Mouse (Mus musculus) limb, embryonic 10.5 days (tissue): ENCODE measurements around the gene Rnaset2a. TPM values are rescaled to one million over a fixed set of nuclear protein-coding genes. Genes with fewer than 3 reads are reported as not detected.
"Not testable (repeated sequence)": the region's sequence is repeated elsewhere in the genome, so short reads cannot be mapped to it uniquely, and the experiment has no call there.

Experiments used
- DNase-seq: peaks from one replicate; pipeline ENCODE4 v3.0.0-alpha.2; 2017; ENCODE audit warnings: low spot score
- H3K27ac ChIP-seq: fragments of 300-500 bp; sonication (generic); 2 replicates; pipeline ENCODE4 v1.5.1; 2016; ENCODE audit warnings: mild to moderate bottlenecking
- H3K27me3 ChIP-seq: fragments of 300-500 bp; sonication (generic); 2 replicates; pipeline ENCODE4 v1.6.1; 2016; ENCODE audit warnings: low read depth, mild to moderate bottlenecking; ENCODE audit not compliant: poor library complexity, severe bottlenecking
- H3K36me3 ChIP-seq: fragments of 300-500 bp; sonication (generic); 2 replicates; pipeline ENCODE4 v1.6.1; 2016; ENCODE audit warnings: mild to moderate bottlenecking, moderate library complexity
- H3K4me1 ChIP-seq: fragments of 300-500 bp; sonication (generic); 2 replicates; pipeline ENCODE4 v1.6.1; 2016
- H3K4me3 ChIP-seq: fragments of 300-500 bp; sonication (generic); 2 replicates; pipeline ENCODE4 v1.5.1; 2016; ENCODE audit warnings: mild to moderate bottlenecking, moderate library complexity
- H3K9me3 ChIP-seq: fragments of 300-500 bp; sonication (generic); replicated peaks from 2 replicates; pipeline ENCODE4 v1.6.1; 2016; ENCODE audit warnings: mild to moderate bottlenecking
- WGBS: fragments of 180-500 bp; shearing (Covaris S2); methylation state at CpG from one replicate; pipeline ENCODE4 v1.1.7; 2016; 5-methylcytosine and 5-hydroxymethylcytosine counted together
- polyA plus RNA-seq: library from polyadenylated mRNA; unstranded; fragments of >200 nt; fragmentation: Nextera tagmentation; extraction: Ambion mirVana; gene quantifications from 2 replicates; pipeline ENCODE4 v1.2.1, GENCODE M21; 2016

Gene Rnaset2a
- polyA plus RNA-seq, 1 experiment from 2014 or later, result 24.0 TPM

DNA sequence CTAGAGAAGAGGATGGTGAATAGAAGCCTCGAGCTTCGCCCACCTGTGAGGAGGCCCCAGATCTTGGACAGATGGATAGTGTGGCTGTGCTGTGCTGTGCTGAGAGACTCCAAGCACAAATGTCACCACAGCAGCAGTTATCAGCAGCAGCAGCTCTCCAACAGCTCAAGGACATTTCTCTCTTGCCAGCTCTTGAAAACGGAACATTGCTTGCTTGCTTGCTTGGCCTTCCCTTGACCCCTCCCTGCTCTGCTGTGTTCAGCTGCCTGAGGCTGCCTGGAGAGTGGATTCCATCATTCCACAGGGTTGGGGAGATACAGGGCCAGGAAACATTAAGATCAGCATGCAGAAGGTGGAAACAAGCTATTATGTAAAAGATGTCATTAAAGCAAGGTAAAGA lies 24.9 kb downstream of the Rnaset2a start:
- WGBS, result no CpG with 5 or more reads among the region's 3 CpGs

DNA sequence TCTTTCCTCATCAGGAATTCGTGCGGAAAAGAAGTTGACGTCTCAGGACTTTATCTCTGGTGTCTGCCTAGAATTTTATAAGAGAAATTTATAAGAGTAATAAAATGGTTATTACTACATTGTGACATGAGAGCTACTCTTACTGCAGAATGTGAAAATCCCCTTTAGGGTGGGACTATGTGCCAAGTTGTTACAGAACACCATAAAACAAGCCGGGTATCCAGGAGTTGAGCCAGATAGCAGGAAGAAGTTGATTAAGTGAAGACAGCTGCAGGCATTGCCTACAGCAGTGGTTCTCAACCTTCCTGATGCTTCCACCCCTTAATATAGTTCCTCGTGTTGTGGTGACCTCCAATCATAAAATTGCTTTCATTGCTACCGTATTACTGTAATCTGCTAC lies 31.0 kb downstream of the Rnaset2a start:
- not testable (repeated sequence) for H3K27ac ChIP-seq, H3K27me3 ChIP-seq, H3K36me3 ChIP-seq, H3K9me3 ChIP-seq, H3K4me3 ChIP-seq, H3K4me1 ChIP-seq, DNase-seq
- no CpG with 5 or more reads among the region's 6 CpGs for WGBS

More for the DNA sequence above, 24.9 kb downstream of the Rnaset2a start:
- not testable (repeated sequence) for H3K4me1 ChIP-seq, H3K27me3 ChIP-seq, H3K36me3 ChIP-seq, H3K27ac ChIP-seq, H3K9me3 ChIP-seq, H3K4me3 ChIP-seq, DNase-seq

DNA sequence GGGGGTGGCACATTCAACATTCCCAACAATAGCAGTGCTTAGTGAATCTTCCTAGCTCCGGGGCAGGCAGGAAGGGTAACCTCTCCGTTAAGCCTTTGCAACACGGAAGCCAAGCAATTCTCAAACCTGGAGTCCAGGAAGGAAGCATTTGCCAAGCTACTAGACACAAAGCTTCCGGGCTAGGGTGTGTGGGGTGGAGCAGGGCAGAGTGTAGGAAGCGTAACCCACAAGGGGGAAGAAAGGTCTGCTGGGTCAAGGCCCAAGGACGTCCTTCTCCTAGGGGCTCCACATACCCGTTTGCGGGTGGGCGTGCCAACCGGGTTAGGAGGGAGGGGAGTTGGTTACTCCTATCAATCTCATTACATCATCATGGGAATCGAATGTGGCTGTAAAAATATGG lies 31.5 kb downstream of the Rnaset2a start:
- H3K27me3 ChIP-seq, H3K36me3 ChIP-seq, H3K27ac ChIP-seq, H3K4me3 ChIP-seq, DNase-seq, H3K9me3 ChIP-seq, H3K4me1 ChIP-seq: not testable (repeated sequence)
- 79% methylated on average over 6 of the region's 11 CpGs for WGBS

DNA sequence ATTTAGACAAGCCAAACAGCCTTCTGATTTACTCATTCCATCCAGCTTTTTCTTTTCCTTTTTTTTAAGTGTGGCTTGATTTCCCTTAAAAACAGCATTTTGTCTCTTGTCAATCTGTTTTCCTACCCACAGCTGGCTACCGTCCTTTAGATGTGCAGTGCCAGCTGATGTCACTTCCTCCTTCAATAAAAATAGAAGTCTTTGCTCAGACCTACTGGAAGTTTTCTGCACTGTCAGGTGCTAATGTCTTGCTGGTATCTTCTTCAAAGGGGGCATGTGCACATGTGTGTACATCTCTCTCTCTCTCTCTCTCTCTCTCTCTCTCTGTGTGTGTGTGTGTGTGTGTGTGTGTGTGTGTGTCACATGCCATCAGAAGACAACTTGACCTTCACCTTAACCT lies 35.7 kb downstream of the Rnaset2a start:
- H3K27ac ChIP-seq, H3K27me3 ChIP-seq, H3K9me3 ChIP-seq, H3K36me3 ChIP-seq, H3K4me3 ChIP-seq, H3K4me1 ChIP-seq, DNase-seq: not testable (repeated sequence)
- no CpG with 5 or more reads among the region's 1 CpGs for WGBS

DNA sequence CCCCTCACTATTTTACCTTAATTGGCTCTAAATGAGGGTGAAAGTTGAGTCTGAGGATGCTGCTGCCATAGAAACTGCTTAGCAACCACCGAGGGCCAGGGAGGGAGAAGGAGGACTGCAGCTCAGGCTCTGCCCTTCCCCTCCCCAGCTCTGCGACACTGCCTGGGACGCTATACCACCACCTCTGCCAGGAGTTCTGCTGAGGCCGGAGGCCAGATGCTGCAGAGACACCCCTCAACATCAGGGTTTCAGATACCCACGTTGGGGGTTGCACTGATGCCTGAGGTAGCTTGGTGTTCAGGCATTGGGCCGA lies 46.6 kb downstream of the Rnaset2a start:
- not testable (repeated sequence) for H3K27me3 ChIP-seq, H3K4me1 ChIP-seq, H3K4me3 ChIP-seq, H3K27ac ChIP-seq, H3K9me3 ChIP-seq, DNase-seq, H3K36me3 ChIP-seq
- 39% methylated on average over 3 of the region's 6 CpGs for WGBS

DNA sequence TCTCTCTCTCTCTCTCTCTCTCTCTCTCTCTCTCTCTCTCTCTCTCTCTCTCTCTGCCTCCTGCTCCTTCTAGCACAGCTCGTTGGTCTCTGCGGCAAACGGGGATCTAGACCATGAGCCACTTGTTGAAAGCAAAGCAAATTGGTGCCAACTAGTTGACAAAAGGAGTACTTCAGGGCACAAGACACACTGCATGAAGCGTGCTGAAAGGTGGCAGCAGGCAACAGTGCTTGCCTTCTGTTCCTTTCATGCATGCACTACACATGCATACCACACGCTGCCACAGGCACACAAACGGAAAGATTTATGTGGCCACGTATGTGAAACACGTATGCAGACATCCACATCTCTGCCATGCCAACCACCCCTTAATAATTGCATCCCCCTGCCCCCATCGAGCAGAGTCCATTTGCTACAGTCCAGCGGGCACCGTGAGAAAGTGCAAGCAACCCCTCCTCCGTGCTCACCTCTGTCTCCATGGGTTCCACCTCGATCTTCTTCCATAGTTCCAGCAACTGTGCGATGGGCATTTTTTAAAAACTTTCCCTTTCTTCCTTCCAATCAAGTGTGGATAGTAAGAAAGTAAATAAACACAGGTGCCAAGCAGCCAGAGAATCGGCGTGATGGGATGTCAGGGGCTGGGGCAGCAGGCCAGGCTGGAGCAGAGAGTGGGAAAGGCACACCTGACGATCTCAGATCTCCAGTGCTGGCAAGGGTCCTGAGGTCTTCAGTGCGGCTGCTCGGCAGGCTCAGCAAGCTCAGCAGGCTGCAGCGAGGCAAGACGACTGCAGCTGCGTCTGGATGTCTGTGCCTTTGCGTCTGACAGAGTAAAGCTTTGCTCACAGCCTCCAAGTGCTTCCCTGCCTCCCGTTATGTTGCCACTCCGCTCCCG lies 47.2 kb downstream of the Rnaset2a start:
- H3K4me1 ChIP-seq, H3K9me3 ChIP-seq, DNase-seq, H3K27ac ChIP-seq, H3K4me3 ChIP-seq, H3K27me3 ChIP-seq, H3K36me3 ChIP-seq: not testable (repeated sequence)
- WGBS, result 40% methylated on average over 8 of the region's 26 CpGs

DNA sequence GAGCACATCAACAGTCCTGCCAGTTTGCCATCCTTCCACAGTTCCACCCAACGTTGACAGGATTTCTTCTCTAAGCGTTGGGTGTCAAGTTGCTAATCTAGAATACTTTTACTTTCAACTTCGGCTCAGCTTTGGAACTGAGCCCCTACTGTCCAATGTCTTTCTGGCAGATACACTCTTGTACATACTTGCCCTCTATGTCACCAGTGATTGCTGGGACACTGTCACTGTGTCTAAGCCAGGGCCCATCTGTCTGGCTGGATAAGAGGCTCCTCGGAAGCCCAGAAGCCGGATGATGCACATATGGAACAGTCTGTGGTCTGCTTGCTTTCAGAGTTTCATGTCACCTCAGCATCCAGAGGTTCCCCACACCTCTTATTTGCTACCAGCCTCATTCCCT lies 51.7 kb downstream of the Rnaset2a start:
- DNase-seq, H3K27ac ChIP-seq, H3K4me1 ChIP-seq, H3K27me3 ChIP-seq, H3K9me3 ChIP-seq, H3K36me3 ChIP-seq, H3K4me3 ChIP-seq: not testable (repeated sequence)
- WGBS, result 67% methylated on average over 3 of the region's 5 CpGs

DNA sequence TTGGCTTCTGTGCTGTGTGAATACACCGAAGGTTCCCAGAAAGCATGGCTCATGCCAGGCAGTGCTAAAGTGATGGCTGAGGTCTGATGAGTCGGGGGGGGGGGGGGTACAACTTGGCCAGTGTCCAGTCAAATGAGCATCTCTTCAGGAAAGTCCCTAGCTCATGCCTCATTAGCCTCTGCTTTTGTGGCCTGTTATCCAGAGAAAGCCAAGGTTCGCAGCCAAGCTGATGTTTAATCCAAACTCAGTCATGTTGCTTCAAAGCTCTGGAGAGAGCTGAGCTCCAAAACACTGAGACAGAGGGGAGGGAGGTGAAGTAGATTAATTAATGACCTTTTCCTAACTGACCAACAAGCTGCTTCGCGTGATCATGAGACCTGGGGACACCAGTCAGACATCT lies 52.2 kb downstream of the Rnaset2a start:
- WGBS, result 59% methylated on average over 3 of the region's 5 CpGs

DNA sequence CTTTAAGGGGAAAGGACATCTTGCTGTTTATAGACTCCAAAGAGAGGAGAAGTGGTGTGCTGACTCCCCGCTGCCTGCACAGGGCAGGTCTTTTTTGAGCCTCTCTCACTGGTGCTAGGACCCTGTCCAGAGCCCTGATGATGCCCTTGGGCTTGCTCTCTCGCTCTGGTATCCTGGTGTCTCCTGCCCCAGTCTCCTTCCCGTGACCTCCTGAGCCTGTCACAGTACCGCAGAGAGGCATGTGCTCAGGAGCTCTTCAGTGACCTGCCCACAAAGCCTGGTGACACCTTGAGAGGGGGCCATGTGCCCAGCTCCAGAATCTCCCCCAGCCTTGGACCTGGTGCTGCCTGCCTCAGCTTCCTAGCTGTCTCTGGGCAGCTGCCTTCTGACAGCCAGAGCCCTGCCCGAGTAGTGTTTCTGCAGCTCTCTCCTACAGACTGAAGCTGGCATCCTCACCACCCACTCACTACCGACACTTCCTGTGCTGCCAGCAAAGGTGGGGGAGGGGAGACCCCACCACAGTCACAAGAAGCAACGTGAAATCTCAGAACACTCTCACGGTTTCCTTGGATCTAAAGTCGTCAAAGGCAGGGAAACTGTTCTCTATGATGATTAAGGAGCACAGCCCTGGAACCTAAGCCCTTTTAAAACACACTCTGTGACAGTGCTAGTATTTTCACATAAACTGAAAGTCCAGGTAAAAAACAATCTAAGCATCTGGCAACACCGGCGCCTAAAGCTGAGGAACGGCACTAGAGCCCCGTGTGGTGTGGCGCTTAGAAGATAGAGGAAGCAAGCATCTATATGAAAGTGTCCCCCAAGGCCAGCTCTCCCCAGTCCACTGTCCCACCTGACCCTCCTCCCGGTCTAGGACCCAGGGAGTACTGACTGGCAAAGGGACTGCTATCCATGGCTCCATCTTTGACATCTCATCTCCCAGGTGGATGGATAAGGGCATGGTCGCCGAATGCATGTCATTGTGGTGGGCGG lies 55.1 kb downstream of the Rnaset2a start:
- not testable (repeated sequence) for H3K27ac ChIP-seq, DNase-seq, H3K27me3 ChIP-seq, H3K4me1 ChIP-seq, H3K9me3 ChIP-seq, H3K36me3 ChIP-seq, H3K4me3 ChIP-seq
- WGBS, result 67% methylated on average over 4 of the region's 18 CpGs

More for the DNA sequence above, 52.2 kb downstream of the Rnaset2a start:
- not testable (repeated sequence) for H3K27ac ChIP-seq, H3K4me1 ChIP-seq, H3K36me3 ChIP-seq, H3K9me3 ChIP-seq, H3K4me3 ChIP-seq, H3K27me3 ChIP-seq, DNase-seq

DNA sequence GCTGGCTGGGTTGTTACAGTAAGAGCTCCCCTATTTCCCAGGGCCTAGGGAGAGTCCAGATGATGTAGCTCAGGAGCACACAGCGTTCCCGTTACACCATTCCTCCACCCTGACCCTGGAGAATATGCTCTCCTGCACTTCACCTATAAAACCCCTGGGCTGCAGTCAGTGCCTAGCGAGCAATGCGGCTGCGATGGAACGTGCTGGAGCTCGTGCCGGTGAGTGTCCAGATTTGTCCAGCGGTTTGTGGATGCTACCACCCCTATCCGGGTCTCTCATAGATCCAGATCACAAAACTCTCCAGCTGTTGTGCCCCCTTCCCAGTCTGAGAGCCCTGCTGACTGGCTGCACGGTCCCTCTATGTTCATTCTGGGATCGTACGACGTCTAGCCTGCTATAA lies 56.6 kb downstream of the Rnaset2a start:
- 84% methylated on average over 14 of the region's 14 CpGs for WGBS
- DNase-seq, H3K36me3 ChIP-seq, H3K27me3 ChIP-seq, H3K9me3 ChIP-seq, H3K27ac ChIP-seq, H3K4me1 ChIP-seq, H3K4me3 ChIP-seq: not testable (repeated sequence)

DNA sequence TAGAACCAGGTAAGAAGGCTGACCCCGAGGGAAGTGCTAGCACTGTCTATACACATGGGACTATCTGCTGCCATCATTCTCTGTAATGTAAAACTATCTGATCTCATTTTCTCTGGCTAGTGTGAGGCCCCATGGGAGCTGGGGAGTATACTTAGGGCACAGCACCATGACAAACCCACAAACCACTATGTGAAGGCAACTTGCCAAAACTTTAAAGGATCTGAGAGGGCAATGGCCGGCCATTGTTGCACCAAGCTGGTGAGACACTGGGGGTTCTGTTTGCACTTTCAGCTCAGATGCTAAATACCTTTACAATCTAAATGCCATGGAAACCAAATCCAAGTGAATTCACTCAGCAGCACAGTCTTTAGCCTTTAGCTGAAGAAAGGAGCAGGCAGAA lies 78.0 kb downstream of the Rnaset2a start:
- not testable (repeated sequence) for H3K27me3 ChIP-seq
- 84% methylated on average over 2 of the region's 2 CpGs for WGBS

More for the DNA sequence above, 78.0 kb downstream of the Rnaset2a start:
- H3K4me3 ChIP-seq, H3K27ac ChIP-seq, H3K4me1 ChIP-seq, H3K36me3 ChIP-seq, H3K9me3 ChIP-seq, DNase-seq: not testable (repeated sequence)
